Mouse (Mus musculus): Measurements from ENCODE around the gene Il3ra.

The Il3ra gene

GRCm38 (mm10) chr14:14355360-14355646 is 9.2 kb downstream of the Il3ra start:
- no peak for DNase-seq

- DNase-seq: no peak
These were observed 49.5 kb downstream of the Il3ra start for GRCm38 (mm10) chr14:14395535-14395934.

GRCm38 (mm10) chr14:14400998-14401397 is 54.9 kb downstream of the Il3ra start, which contains the start of gene Olfr721-ps1:
Gene Olfr721-ps1 (plus strand): TSS chr14:14401298.
- DNase-seq: no peak

All from liver (tissue).